ENCODE assay signal across 9 mouse cellular contexts in genomic region chr6:124732476-124733370, GRCm38 (mm10). TPM values are rescaled to one million over a fixed set of nuclear protein-coding genes. Genes with fewer than 3 reads are reported as not detected.
A peak's percentile ranks its signal among the peaks of the same experiment; 100 is the strongest.
DNase-seq lines count a peak whose midpoint lies in the region; ATAC-seq lines count a peak whose summit lies in the region.
"Had no signal": no experiment of that assay in that cellular context is flagged by ENCODE, and none has a peak within 500 bp of the region (broad histone marks: within the 10 kb centered on the region; RNA-seq: fewer than 3 reads in every experiment).

No protein-coding gene starts in this region.

- no peaks in the 10 kb centered on the region for H3K36me3 ChIP-seq in stomach, embryonic 15.5 days

- WGBS in stomach, embryonic 15.5 days: 52% methylated on average over 19 of the region's 19 CpGs

- ATAC-seq in frontal cortex, adult (ENCODE audit: low TSS enrichment): 0 out of 2 replicates have a peak, but pooled peaks have one; percentile 32
- peak; percentile 83 for ATAC-seq in granulocyte monocyte progenitor cell, adult 5-6 weeks (replicated peaks; ENCODE audit: poor library complexity, severe bottlenecking)
- peak; percentile 45; the same call in 1 of the 2 replicates for ATAC-seq in stomach, embryonic 15.5 days (ENCODE audit: insufficient read depth, low FRiP score, low read depth)

- peaks cover 4% of the 10 kb centered on the region; the same call in 1 of the 2 replicates for H3K4me1 ChIP-seq in stomach, embryonic 15.5 days

- no peak overlapping the region for H3K27ac ChIP-seq in stomach, embryonic 15.5 days

- H3K27me3 ChIP-seq in stomach, embryonic 15.5 days (replicated peaks): no peaks in the 10 kb centered on the region

- no peak overlapping the region for H3K4me2 ChIP-seq in stomach, embryonic 15.5 days

- no peak overlapping the region for H3K9ac ChIP-seq in stomach, embryonic 15.5 days

- peak overlapping the region; percentile 16 for H3K4me3 ChIP-seq in stomach, embryonic 15.5 days (replicated peaks)

- DNase-seq in frontal cortex, postnatal 25 days (ENCODE audit: low spot score in 2 of 2): no peak
- peak; percentile 75 for DNase-seq in CD4-positive, CD25-positive, alpha-beta regulatory T cell, adult 2 months (ENCODE audit: low read depth, low spot score)
- DNase-seq in lung, adult 18-20 months: peak; percentile 71 to 83
- no peak for DNase-seq in left cerebral cortex, adult 9 months (ENCODE audit: low spot score in 2 of 2)
- DNase-seq in cerebellum, adult 8-10 months: no peak

- H3K9me3 ChIP-seq in stomach, embryonic 15.5 days: no peaks in the 10 kb centered on the region

RNA-seq across cellular contexts. Expression of gene Ptpn6, which starts 5.8 kb away (rescaled TPM):
- 169 and 206 TPM in 2 replicates for total RNA-seq in granulocyte monocyte progenitor cell, adult 5-6 weeks (2014; fragmentation: Nextera tagmentation)
- 327 and 371 TPM in 2 replicates for total RNA-seq in granulocyte monocyte progenitor cell, adult 5-6 weeks (2017)
- polyA plus RNA-seq in stomach, embryonic 15.5 days (2015; fragmentation: Nextera tagmentation; extraction: Ambion mirVana): 19.0 and 19.8 TPM in 2 replicates

RNA-seq across cellular contexts. Expression of gene Grcc10, which starts 8.5 kb away (rescaled TPM):
- total RNA-seq in granulocyte monocyte progenitor cell, adult 5-6 weeks (2014; fragmentation: Nextera tagmentation): 177 and 222 TPM in 2 replicates
- 109 and 136 TPM in 2 replicates for total RNA-seq in granulocyte monocyte progenitor cell, adult 5-6 weeks (2017)
- polyA plus RNA-seq in stomach, embryonic 15.5 days (2015; fragmentation: Nextera tagmentation; extraction: Ambion mirVana): 331 and 401 TPM in 2 replicates

RNA-seq across cellular contexts. Expression of gene Phb2, which starts 20.6 kb away (rescaled TPM):
- 310 and 315 TPM in 2 replicates for total RNA-seq in granulocyte monocyte progenitor cell, adult 5-6 weeks (2014; fragmentation: Nextera tagmentation)
- total RNA-seq in granulocyte monocyte progenitor cell, adult 5-6 weeks (2017): 320 and 326 TPM in 2 replicates
- 355 and 390 TPM in 2 replicates for polyA plus RNA-seq in stomach, embryonic 15.5 days (2015; fragmentation: Nextera tagmentation; extraction: Ambion mirVana)

RNA-seq across cellular contexts. Expression of gene Emg1, which starts 20.7 kb away (rescaled TPM):
- 201 and 231 TPM in 2 replicates for total RNA-seq in granulocyte monocyte progenitor cell, adult 5-6 weeks (2014; fragmentation: Nextera tagmentation)
- total RNA-seq in granulocyte monocyte progenitor cell, adult 5-6 weeks (2017): 193 and 209 TPM in 2 replicates
- polyA plus RNA-seq in stomach, embryonic 15.5 days (2015; fragmentation: Nextera tagmentation; extraction: Ambion mirVana): 191 and 202 TPM in 2 replicates

RNA-seq across cellular contexts. Expression of gene Gm45234, which starts 23.1 kb away (rescaled TPM):
- not detected in 2 replicates for total RNA-seq in granulocyte monocyte progenitor cell, adult 5-6 weeks (2014; fragmentation: Nextera tagmentation)
- not detected in 2 replicates for total RNA-seq in granulocyte monocyte progenitor cell, adult 5-6 weeks (2017)
- not detected in 2 replicates for polyA plus RNA-seq in stomach, embryonic 15.5 days (2015; fragmentation: Nextera tagmentation; extraction: Ambion mirVana)
- total RNA-seq: left cerebral cortex, postnatal 10 days had no signal

Comparison
In these comparisons a context has a peak if more than half of its experiments do, and no peak if none do; other contexts are left out.
1. ATAC-seq: peak in every context shown above with its lines; median percentile 83 in granulocyte monocyte progenitor cell, adult 5-6 weeks; 45 in stomach, embryonic 15.5 days; 32 in frontal cortex, adult.
2. DNase-seq: peak in CD4-positive, CD25-positive, alpha-beta regulatory T cell, adult 2 months (single experiment) and lung, adult 18-20 months (2 of 2); none in frontal cortex, postnatal 25 days (0 of 2), left cerebral cortex, adult 9 months (0 of 2) and cerebellum, adult 8-10 months (single experiment).